Mouse (Mus musculus) retina, embryonic 14.5 days (tissue): Measurements from ENCODE around the gene Mrgpra3.

Source experiments
- DNase-seq: peaks from one replicate; pipeline ENCODE4 v3.0.0-alpha.2; 2015; ENCODE audit warnings: low spot score

Mrgpra3 gene

GRCm38 (mm10) chr7:47601272-47601671, at the start of gene Mrgpra3:
Gene Mrgpra3, minus strand, starts transcription at chr7:47601372.
- no peak for DNase-seq
